Mouse (Mus musculus) megakaryocyte progenitor cell, adult 5-6 weeks (primary cell): ENCODE results near the gene Gm17657. TPM values are rescaled to one million over a fixed set of nuclear protein-coding genes. Genes with fewer than 3 reads are reported as not detected.

Experiments
- ATAC-seq: replicated peaks from 2 replicates; pipeline ENCODE4 v1.8.0; 2016; ENCODE audit warnings: mild to moderate bottlenecking, moderate TSS enrichment, inconsistent platforms; ENCODE audit not compliant: poor library complexity
- total RNA-seq, 2 experiments: library from RNA; stranded (forward) in 1 of 2; stranded (reverse) in 1 of 2; fragments of 157-497, 149-512 nt in 1 of 2; fragments of 200-1000 nt in 1 of 2; gene quantifications; 2 replicates each; pipeline versions ENCODE4 v1.2.3 to v1.2.4; 2015 to 2017

Gene Gm17657
- 0.17 TPM in 1 of 2 replicates, not detected in the other for total RNA-seq (2015)
- not detected in 2 replicates for total RNA-seq (2017)

GRCm38 (mm10) chr17:29549543-29550428 lies at the start of gene Gm17657, which contains the start of gene Tbc1d22b:
Gene Gm17657 (minus strand): TSS chr17:29549638.
Gene Tbc1d22b (plus strand): TSS chr17:29549785.
- peak; percentile 99 for ATAC-seq

- no peak for ATAC-seq
Measured at GRCm38 (mm10) chr17:29599051-29599450, 49.6 kb upstream of the Gm17657 start.

GRCm38 (mm10) chr17:29596771-29597132 lies 47.3 kb upstream of the Gm17657 start:
- ATAC-seq = no peak

- ATAC-seq = no peak
Measured at GRCm38 (mm10) chr17:29595891-29596770, 46.7 kb upstream of the Gm17657 start.

GRCm38 (mm10) chr17:29589221-29589898 lies 39.9 kb upstream of the Gm17657 start:
- ATAC-seq = no peak

- ATAC-seq = no peak
Measured at GRCm38 (mm10) chr17:29586921-29587320, 37.5 kb upstream of the Gm17657 start.

GRCm38 (mm10) chr17:29585446-29585845 lies 36.0 kb upstream of the Gm17657 start:
- no peak for ATAC-seq

- no peak for ATAC-seq
Measured at GRCm38 (mm10) chr17:29584737-29585136, 35.3 kb upstream of the Gm17657 start.

- peak; percentile 46 for ATAC-seq
Measured at GRCm38 (mm10) chr17:29584306-29584705, 34.9 kb upstream of the Gm17657 start.

GRCm38 (mm10) chr17:29583569-29583968 lies 34.1 kb upstream of the Gm17657 start:
- 0 out of 2 replicates have a peak, but pooled peaks have one; percentile 23 for ATAC-seq

GRCm38 (mm10) chr17:29579579-29580126 lies 30.2 kb upstream of the Gm17657 start:
- no peak for ATAC-seq

- ATAC-seq = no peak
Measured at GRCm38 (mm10) chr17:29569831-29570230, 20.4 kb upstream of the Gm17657 start.

- no peak for ATAC-seq
Measured at GRCm38 (mm10) chr17:29568435-29568834, 19.0 kb upstream of the Gm17657 start.

GRCm38 (mm10) chr17:29565521-29565920 lies 16.1 kb upstream of the Gm17657 start:
- ATAC-seq = no peak

GRCm38 (mm10) chr17:29558476-29558875 lies 9.0 kb upstream of the Gm17657 start:
- no peak for ATAC-seq

- ATAC-seq = no peak
Measured at GRCm38 (mm10) chr17:29556893-29557292, 7.5 kb upstream of the Gm17657 start.

- ATAC-seq = no peak
Measured at GRCm38 (mm10) chr17:29556456-29556855, 7.0 kb upstream of the Gm17657 start.

- ATAC-seq = no peak
Measured at GRCm38 (mm10) chr17:29554176-29554575, 4.7 kb upstream of the Gm17657 start.

- no peak for ATAC-seq
Measured at GRCm38 (mm10) chr17:29552162-29552732, 2.8 kb upstream of the Gm17657 start, which contains the start of gene Tmem217. Gene Tmem217 (minus strand): TSS chr17:29552385.

GRCm38 (mm10) chr17:29551019-29551418 lies 1.6 kb upstream of the Gm17657 start:
- ATAC-seq = peak; percentile 20; the same call in 1 of the 2 replicates
